Mouse (Mus musculus): ENCODE results near the gene Tenm1.

Tenm1 gene

GRCm38 (mm10) chrX:43428855-43429263, at the start of gene Tenm1:
Gene Tenm1, minus strand, starts transcription at chrX:43429126.
- no peak for DNase-seq (ENCODE audit: low spot score in 2 of 2)

GRCm38 (mm10) chrX:43467311-43467710, 38.4 kb upstream of the Tenm1 start:
- no peak for DNase-seq (ENCODE audit: low spot score in 2 of 2)

DNA sequence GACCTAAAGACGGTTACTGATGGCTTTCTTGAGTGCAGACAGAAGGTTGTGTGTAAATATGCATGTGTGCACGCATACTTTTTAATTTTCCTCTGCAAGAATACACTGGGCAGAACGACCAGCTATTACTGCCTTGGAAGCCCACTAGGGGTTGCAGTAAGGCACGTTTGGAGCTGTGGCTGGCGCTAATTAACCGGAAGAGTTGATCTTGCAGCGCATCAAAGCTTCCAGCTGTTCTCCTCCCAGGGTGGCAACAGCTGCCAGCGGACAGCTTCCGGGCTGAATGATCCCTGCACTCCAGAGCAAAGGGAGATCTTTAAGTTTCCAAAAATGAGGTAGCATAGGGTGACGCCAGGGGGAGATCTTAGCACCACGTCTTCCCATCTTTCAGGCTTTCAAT, 1.7 kb upstream of the Tenm1 start:
- no peak for DNase-seq (ENCODE audit: low spot score in 2 of 2)

DNA sequence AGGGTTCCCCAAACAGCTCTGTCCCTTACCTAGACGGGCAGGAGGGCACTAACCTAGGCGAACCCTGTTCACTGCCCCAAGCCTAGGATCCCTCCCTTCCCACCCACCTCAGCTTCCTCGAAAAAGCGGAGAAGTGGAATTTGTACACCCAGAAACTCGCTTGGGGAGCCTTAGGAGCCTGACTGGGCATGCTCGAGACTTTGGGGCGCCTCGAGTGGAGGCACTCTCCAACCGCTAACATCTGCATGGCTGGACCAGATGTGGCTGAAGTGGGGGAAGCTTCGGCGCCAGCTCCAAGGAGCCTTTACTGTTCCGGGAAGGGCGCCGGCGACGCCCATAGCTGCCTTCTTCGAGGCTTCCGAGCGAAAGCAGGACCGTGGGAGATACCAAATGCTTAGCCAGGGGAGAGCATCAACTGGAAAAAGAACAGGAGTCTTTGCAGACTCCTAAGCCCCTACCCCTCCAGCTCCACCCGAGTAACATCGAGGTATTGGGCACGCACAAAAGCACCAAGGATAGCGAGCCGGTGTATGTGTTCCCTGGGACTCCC, 1.1 kb upstream of the Tenm1 start:
- no peak for DNase-seq (ENCODE audit: low spot score in 2 of 2)

GRCm38 (mm10) chrX:43429337-43429736, 411 bp upstream of the Tenm1 start:
- DNase-seq (ENCODE audit: low spot score in 2 of 2) = no peak

- no peak for DNase-seq (ENCODE audit: low spot score in 2 of 2)
Observed at GRCm38 (mm10) chrX:43427961-43428365, 963 bp downstream of the Tenm1 start.

- no peak for DNase-seq (ENCODE audit: low spot score in 2 of 2)
Observed at GRCm38 (mm10) chrX:43427111-43427510, 1.8 kb downstream of the Tenm1 start.

GRCm38 (mm10) chrX:43397957-43398356, 31.0 kb downstream of the Tenm1 start:
- DNase-seq (ENCODE audit: low spot score in 2 of 2) = no peak

DNA sequence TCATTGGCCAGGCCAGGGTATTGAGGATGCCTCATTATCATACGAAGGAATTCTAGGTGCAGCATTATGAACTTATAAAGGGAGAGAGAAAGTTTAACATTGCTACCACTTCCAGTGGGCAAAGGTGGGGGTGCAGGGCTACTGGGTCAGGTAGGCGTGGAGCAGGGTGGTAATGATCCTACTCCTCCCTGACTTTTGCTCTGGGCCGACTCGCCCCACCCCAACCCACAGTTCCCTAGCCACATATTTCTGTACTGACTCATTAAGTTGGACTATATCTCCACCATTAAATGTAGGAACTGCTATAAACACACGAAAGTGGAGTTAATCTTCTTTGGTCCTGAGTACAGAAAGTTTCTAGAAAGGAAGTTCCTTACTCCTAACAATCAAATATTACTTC, 40.8 kb downstream of the Tenm1 start:
- DNase-seq (ENCODE audit: low spot score in 2 of 2) = no peak

DNA sequence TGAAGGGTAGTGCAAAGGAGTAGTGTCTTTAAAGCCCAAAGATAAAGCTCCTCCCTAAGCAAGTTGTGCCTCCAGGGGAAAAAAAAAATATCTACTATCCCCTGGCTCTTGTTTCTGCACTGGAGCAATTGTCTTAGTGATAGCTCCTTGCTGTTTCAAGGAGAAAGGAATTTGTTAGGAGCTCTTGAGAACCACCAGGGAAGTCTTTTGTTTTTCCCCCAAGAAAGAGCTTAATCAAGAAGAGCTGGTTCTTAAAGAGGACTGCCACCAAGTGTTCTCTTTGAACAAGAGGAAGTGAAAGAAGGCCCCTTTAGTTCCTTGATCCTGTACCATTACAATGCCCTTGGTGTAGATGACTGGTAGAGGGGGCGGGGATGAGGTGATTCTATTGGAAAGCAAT, 56.4 kb downstream of the Tenm1 start:
- no peak for DNase-seq (ENCODE audit: low spot score in 2 of 2)

DNA sequence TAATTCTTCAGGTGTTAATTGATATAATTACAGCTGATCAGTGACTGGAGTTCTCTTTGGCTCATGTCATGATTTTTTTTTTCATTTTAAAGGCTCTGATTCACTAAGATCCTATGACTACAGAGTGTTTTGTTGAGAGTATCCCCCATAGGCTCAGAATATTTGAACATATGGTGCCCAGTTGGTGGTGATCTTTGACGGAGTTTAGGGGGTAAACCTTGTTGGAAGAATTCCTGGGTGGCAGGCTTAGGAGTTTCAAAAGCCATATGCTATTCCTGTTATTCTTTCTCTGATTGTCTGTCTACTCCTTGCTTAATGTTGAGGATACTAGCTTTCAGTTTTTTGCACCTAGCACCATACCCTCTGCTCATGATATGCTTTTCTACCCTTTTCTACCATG, 109.6 kb downstream of the Tenm1 start:
- DNase-seq (ENCODE audit: low spot score in 2 of 2) = no peak

- no peak for DNase-seq (ENCODE audit: low spot score in 2 of 2)
Observed at GRCm38 (mm10) chrX:43317801-43318520, 111.0 kb downstream of the Tenm1 start.

DNA sequence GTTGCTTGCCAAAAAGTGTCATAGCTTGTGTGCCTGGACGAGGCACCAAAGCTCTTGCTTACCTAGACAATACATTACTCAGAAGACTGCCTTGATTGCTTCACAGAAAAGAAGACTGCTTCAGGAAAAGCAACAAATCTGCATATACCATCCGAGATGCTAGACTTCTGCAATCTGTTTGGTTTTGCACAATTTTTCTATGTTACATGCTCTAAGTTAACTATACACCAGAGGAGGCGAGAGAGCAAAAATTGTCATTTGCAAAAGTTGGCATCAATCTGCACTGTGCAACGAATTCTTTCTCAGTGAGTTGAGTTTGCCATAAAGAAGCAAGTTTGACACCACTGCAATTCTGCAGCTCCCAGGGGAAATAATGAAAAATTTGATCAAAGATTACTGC, 193.1 kb downstream of the Tenm1 start:
- no peak for DNase-seq (ENCODE audit: low spot score in 2 of 2)

GRCm38 (mm10) chrX:43205003-43205402, 223.9 kb downstream of the Tenm1 start:
- no peak for DNase-seq (ENCODE audit: low spot score in 2 of 2)

GRCm38 (mm10) chrX:43202249-43202783, 226.6 kb downstream of the Tenm1 start:
- DNase-seq (ENCODE audit: low spot score in 2 of 2) = no peak

GRCm38 (mm10) chrX:43182975-43183374, 246.0 kb downstream of the Tenm1 start:
- no peak for DNase-seq (ENCODE audit: low spot score in 2 of 2)

DNA sequence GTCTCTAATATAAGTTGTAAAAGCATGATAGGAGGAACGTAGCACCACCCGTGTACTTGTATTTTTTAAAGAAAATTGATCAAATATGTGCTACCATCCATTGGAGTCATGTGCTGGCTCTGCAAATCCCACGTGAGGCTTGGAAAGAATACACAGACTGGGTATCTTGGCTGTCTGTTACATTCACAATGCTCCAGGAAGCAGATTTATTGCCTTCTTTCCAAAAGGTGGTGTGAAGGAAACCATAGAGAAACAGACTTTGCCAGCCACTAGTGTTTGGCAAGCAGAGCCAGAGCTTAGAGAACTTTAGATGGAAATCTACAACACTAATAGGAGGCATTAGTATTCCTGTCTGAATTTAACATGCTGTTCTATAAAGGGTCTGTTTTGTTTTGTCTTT, 277.4 kb downstream of the Tenm1 start:
- DNase-seq (ENCODE audit: low spot score in 2 of 2) = no peak

DNA sequence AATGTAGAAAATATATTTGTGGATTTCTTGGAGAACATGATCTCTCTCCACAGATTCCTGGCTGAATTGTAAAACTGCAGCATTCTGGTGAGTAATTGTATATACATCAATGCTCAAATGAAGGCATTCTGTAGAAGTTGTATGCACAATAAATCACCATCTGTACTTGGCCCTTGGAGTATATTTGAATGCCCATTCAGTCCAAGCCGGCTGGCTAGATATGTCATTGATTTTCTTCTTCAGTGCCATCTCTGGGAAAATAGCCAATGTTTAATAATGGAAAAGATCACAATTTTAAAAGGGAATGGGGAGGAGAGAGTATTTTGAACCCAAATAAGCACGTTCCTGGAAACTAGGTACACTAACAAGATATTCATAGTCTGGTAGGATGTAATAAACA, 299.2 kb downstream of the Tenm1 start:
- DNase-seq (ENCODE audit: low spot score in 2 of 2) = no peak

DNA sequence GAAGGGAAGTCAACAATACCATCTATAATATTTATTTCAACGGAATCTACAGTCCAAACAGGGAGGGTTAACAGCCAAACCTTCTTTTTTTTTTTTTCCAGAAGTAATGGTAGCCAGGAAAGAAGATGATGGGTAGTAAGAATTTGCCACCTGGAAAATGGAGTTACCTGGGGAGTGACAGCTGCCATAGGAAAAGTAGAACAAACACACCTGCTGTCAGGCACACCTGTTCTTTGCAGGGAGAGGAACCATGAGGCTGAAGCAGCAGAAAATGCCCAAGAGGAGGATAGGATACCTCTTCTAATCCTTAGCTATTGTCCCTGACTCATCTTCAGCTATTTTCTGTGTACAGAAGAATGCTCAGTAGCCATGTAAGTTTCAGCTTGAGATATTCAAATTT, 306.4 kb downstream of the Tenm1 start:
- DNase-seq (ENCODE audit: low spot score in 2 of 2) = no peak

DNA sequence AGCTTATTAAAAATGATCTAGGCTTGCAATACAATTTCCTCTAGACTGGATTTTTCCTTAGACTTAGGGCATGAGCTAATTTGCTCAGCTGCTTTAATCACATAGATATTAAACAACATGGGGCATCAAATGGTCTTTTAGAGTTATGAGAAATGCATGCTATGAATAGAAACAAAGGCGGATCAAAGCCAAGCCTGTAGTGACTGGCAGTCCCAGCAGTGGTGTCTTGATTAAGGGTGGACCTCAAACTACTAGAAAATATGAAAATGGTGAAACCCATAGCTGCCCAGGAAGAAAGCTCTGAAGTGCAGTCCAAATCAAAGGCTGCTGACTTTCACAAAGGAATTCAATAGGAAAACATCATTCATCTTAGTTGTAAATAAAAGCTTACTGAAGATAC, 306.9 kb downstream of the Tenm1 start:
- DNase-seq (ENCODE audit: low spot score in 2 of 2) = no peak

DNA sequence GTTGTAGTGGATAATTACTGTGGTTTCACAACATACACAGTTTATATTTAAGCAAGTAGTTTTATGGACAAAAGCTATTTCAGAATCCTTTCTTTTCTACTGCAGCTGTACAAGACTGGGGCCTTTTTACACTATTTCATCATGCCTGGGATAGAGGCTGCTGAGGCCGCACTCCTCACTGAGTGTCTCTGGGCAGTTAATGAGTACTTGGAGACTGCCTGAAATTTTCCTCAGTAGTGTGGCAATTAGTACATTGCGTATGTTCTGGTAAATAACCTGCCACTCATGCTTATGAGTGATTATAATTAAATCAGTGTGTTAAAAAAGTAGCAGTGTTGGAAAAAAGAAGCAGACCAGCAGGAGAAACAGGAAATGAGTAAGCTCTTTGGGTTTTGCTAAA, 442.8 kb downstream of the Tenm1 start:
- no peak for DNase-seq (ENCODE audit: low spot score in 2 of 2)

GRCm38 (mm10) chrX:42973562-42973961, 455.4 kb downstream of the Tenm1 start:
- DNase-seq (ENCODE audit: low spot score in 2 of 2) = peak in 1 of 2 experiments; percentile 5

GRCm38 (mm10) chrX:42967611-42968010, 461.3 kb downstream of the Tenm1 start:
- DNase-seq (ENCODE audit: low spot score in 2 of 2) = no peak

- no peak for DNase-seq (ENCODE audit: low spot score in 2 of 2)
Observed at GRCm38 (mm10) chrX:42861731-42862130, 567.2 kb downstream of the Tenm1 start.
